Mouse (Mus musculus): ENCODE measurements around the gene Fam133b. TPM values are rescaled to one million over a fixed set of nuclear protein-coding genes. Genes with fewer than 3 reads are reported as not detected.

The Fam133b gene
- polyA plus RNA-seq, 1 experiment from 2014 or later = 32.1 TPM

GRCm38 (mm10) chr5:3505553-3505952 is 38.1 kb upstream of the Fam133b start:
- H3K9ac ChIP-seq = no peak overlapping the region
- no peaks in the 10 kb centered on the region for H3K27me3 ChIP-seq
- no peaks in the 10 kb centered on the region for H3K36me3 ChIP-seq
- WGBS = 80% methylated on average over 2 of the region's 2 CpGs
- H3K27ac ChIP-seq = no peak overlapping the region
- H3K4me1 ChIP-seq (replicated peaks) = peaks cover 4% of the 10 kb centered on the region; the same call in 1 of the 2 replicates
- H3K9me3 ChIP-seq = no peaks in the 10 kb centered on the region
- H3K4me3 ChIP-seq = no peak overlapping the region
- H3K4me2 ChIP-seq = no peak overlapping the region
- no peak for ATAC-seq (ENCODE audit: low FRiP score)

- no peak for ATAC-seq (ENCODE audit: low FRiP score)
- 75% methylated on average over 7 of the region's 7 CpGs for WGBS
These were observed 34.9 kb upstream of the Fam133b start for GRCm38 (mm10) chr5:3508480-3509381.

GRCm38 (mm10) chr5:3509503-3509902 is 34.1 kb upstream of the Fam133b start:
- Histone ChIP-seq H3K4me3 (no peak overlapping the region), H3K4me1 (replicated peaks) (no peaks in the 10 kb centered on the region), H3K4me2 (no peak overlapping the region), H3K27ac (no peak overlapping the region), H3K9ac (no peak overlapping the region), H3K9me3 (no peaks in the 10 kb centered on the region), H3K27me3 (no peaks in the 10 kb centered on the region), H3K36me3 (no peaks in the 10 kb centered on the region)
- 90% methylated on average over 3 of the region's 3 CpGs for WGBS
- no peak for ATAC-seq (ENCODE audit: low FRiP score)

More at GRCm38 (mm10) chr5:3508480-3509381, 34.9 kb upstream of the Fam133b start:
- Histone ChIP-seq H3K36me3 (no peaks in the 10 kb centered on the region), H3K27ac (no peak overlapping the region), H3K4me1 (replicated peaks) (no peaks in the 10 kb centered on the region), H3K4me3 (no peak overlapping the region), H3K9ac (no peak overlapping the region), H3K4me2 (no peak overlapping the region), H3K9me3 (no peaks in the 10 kb centered on the region), H3K27me3 (no peaks in the 10 kb centered on the region)

GRCm38 (mm10) chr5:3511097-3511795 is 32.4 kb upstream of the Fam133b start:
- Histone ChIP-seq H3K9ac (no peak overlapping the region), H3K4me1 (replicated peaks) (no peaks in the 10 kb centered on the region), H3K4me2 (no peak overlapping the region), H3K27me3 (no peaks in the 10 kb centered on the region), H3K4me3 (no peak overlapping the region), H3K36me3 (no peaks in the 10 kb centered on the region), H3K9me3 (no peaks in the 10 kb centered on the region), H3K27ac (no peak overlapping the region)
- 83% methylated on average over 10 of the region's 10 CpGs for WGBS
- no peak for ATAC-seq (ENCODE audit: low FRiP score)

GRCm38 (mm10) chr5:3512584-3512983 is 31.0 kb upstream of the Fam133b start:
- H3K4me1 ChIP-seq (replicated peaks) = no peaks in the 10 kb centered on the region
- WGBS = 47% methylated on average over 4 of the region's 4 CpGs
- no peak for ATAC-seq (ENCODE audit: low FRiP score)
- H3K9ac ChIP-seq = no peak overlapping the region
- no peaks in the 10 kb centered on the region for H3K36me3 ChIP-seq
- H3K27me3 ChIP-seq = no peaks in the 10 kb centered on the region
- H3K27ac ChIP-seq = no peak overlapping the region
- H3K9me3 ChIP-seq = no peaks in the 10 kb centered on the region
- H3K4me2 ChIP-seq = no peak overlapping the region
- H3K4me3 ChIP-seq = no peak overlapping the region

GRCm38 (mm10) chr5:3514901-3515311 is 28.7 kb upstream of the Fam133b start:
- no peak overlapping the region for H3K4me3 ChIP-seq
- no peak overlapping the region for H3K9ac ChIP-seq
- H3K36me3 ChIP-seq = no peaks in the 10 kb centered on the region
- WGBS = 78% methylated on average over 8 of the region's 8 CpGs
- no peak for ATAC-seq (ENCODE audit: low FRiP score)
- no peaks in the 10 kb centered on the region for H3K4me1 ChIP-seq (replicated peaks)
- no peak overlapping the region for H3K27ac ChIP-seq
- H3K27me3 ChIP-seq = no peaks in the 10 kb centered on the region
- H3K4me2 ChIP-seq = no peak overlapping the region
- H3K9me3 ChIP-seq = no peaks in the 10 kb centered on the region

- no peak overlapping the region for H3K4me2 ChIP-seq
- no peaks in the 10 kb centered on the region for H3K36me3 ChIP-seq
- 93% methylated on average over 9 of the region's 9 CpGs for WGBS
- no peak overlapping the region for H3K9ac ChIP-seq
- no peaks in the 10 kb centered on the region for H3K4me1 ChIP-seq (replicated peaks)
- no peaks in the 10 kb centered on the region for H3K27me3 ChIP-seq
- H3K27ac ChIP-seq = no peak overlapping the region
- no peak for ATAC-seq (ENCODE audit: low FRiP score)
- H3K4me3 ChIP-seq = no peak overlapping the region
- H3K9me3 ChIP-seq = no peaks in the 10 kb centered on the region
These were observed 28.2 kb upstream of the Fam133b start for GRCm38 (mm10) chr5:3515477-3515876.

- Histone ChIP-seq H3K4me3 (no peak overlapping the region), H3K9me3 (no peaks in the 10 kb centered on the region), H3K27ac (no peak overlapping the region), H3K4me1 (replicated peaks) (no peaks in the 10 kb centered on the region), H3K9ac (no peak overlapping the region), H3K36me3 (no peaks in the 10 kb centered on the region), H3K4me2 (no peak overlapping the region), H3K27me3 (no peaks in the 10 kb centered on the region)
- WGBS = 65% methylated on average over 9 of the region's 9 CpGs
- peak; percentile 82 for ATAC-seq (ENCODE audit: low FRiP score)
These were observed 27.1 kb upstream of the Fam133b start for GRCm38 (mm10) chr5:3516481-3517075.

- no peaks in the 10 kb centered on the region for H3K36me3 ChIP-seq
- H3K27ac ChIP-seq = no peak overlapping the region
- no peak overlapping the region for H3K9ac ChIP-seq
- no peak overlapping the region for H3K4me2 ChIP-seq
- 91% methylated on average over 18 of the region's 18 CpGs for WGBS
- H3K27me3 ChIP-seq = no peaks in the 10 kb centered on the region
- no peak overlapping the region for H3K4me3 ChIP-seq
- no peaks in the 10 kb centered on the region for H3K4me1 ChIP-seq (replicated peaks)
- no peak for ATAC-seq (ENCODE audit: low FRiP score)
- H3K9me3 ChIP-seq = no peaks in the 10 kb centered on the region
These were observed 22.9 kb upstream of the Fam133b start for GRCm38 (mm10) chr5:3520493-3521359.

GRCm38 (mm10) chr5:3521741-3522140 is 21.9 kb upstream of the Fam133b start:
- Histone ChIP-seq H3K27ac (no peak overlapping the region), H3K4me2 (no peak overlapping the region), H3K4me1 (replicated peaks) (no peaks in the 10 kb centered on the region), H3K4me3 (no peak overlapping the region), H3K36me3 (no peaks in the 10 kb centered on the region), H3K9ac (no peak overlapping the region), H3K9me3 (no peaks in the 10 kb centered on the region), H3K27me3 (no peaks in the 10 kb centered on the region)
- no peak for ATAC-seq (ENCODE audit: low FRiP score)
- 85% methylated on average over 12 of the region's 12 CpGs for WGBS

GRCm38 (mm10) chr5:3522826-3523225 is 20.8 kb upstream of the Fam133b start:
- Histone ChIP-seq H3K9ac (no peak overlapping the region), H3K4me2 (no peak overlapping the region), H3K4me3 (no peak overlapping the region), H3K36me3 (no peaks in the 10 kb centered on the region), H3K27ac (no peak overlapping the region), H3K27me3 (no peaks in the 10 kb centered on the region), H3K9me3 (no peaks in the 10 kb centered on the region), H3K4me1 (replicated peaks) (peaks cover 4% of the 10 kb centered on the region)
- 95% methylated on average over 10 of the region's 10 CpGs for WGBS
- ATAC-seq (ENCODE audit: low FRiP score) = no peak
